Mouse (Mus musculus): Measurements from ENCODE around the gene Pnkp. TPM values are rescaled to one million over a fixed set of nuclear protein-coding genes. Genes with fewer than 3 reads are reported as not detected.
A peak's percentile ranks its signal among the peaks of the same experiment; 100 is the strongest.

Pnkp gene
- polyA plus RNA-seq, 1 experiment from 2014 or later = 34.1 TPM

DNA sequence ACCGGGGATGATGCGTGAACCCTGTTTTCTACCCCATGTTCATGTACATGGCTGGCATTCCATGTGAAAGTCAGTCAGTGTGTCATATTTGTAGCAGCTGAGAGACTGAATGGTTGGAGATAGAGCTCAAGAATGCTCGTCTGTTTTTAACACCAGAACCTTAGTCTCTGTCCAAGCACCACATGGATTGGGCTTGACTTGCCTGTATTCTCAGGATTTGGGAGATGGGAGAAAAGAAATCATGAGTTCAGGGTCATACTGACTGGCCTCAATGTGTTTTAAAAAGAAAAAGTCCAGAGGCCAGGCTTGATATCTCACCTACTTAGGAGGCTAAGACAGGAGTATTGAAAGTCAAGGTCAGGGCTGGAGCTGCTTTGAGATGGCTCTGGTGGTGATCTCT is 39.5 kb upstream of the Pnkp start:
- H3K27me3 ChIP-seq = no peaks in the 10 kb centered on the region
- H3K9me3 ChIP-seq = no peaks in the 10 kb centered on the region
- H3K4me1 ChIP-seq (replicated peaks) = peaks cover 50% of the 10 kb centered on the region
- peak overlapping the region; percentile 84 for H3K4me3 ChIP-seq
- no peak overlapping the region for H3K27ac ChIP-seq
- H3K4me2 ChIP-seq = peak overlapping the region; percentile 83
- H3K36me3 ChIP-seq = no peaks in the 10 kb centered on the region
- WGBS = 33% methylated on average over 3 of the region's 3 CpGs
- H3K9ac ChIP-seq = peak overlapping the region; percentile 93
- ATAC-seq (ENCODE audit: low FRiP score) = no peak

DNA sequence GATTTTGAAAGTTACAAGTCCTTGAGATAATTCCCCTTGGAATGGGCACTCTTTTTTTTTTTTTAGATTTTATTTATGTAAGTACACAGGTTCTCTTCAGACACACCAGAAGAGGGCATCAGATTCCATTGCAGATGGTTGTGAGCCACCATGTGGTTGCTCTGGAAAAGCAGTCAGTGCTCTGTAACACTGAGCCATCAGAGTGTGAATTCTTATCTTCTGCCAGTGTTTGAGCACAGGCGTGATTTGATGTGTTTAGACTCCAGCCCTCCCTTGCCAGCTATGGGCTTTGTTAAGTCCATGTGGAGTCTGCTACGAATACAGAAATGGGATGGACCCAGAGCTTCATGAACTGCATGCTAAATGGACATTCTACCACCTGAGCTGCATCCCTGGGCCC is 38.8 kb upstream of the Pnkp start:
- Histone ChIP-seq H3K27me3 (no peaks in the 10 kb centered on the region), H3K4me2 (peak overlapping the region; percentile 83), H3K36me3 (no peaks in the 10 kb centered on the region), H3K27ac (no peak overlapping the region), H3K9me3 (no peaks in the 10 kb centered on the region), H3K9ac (no peak overlapping the region), H3K4me3 (peak overlapping the region; percentile 84; the same call in 1 of the 2 replicates), H3K4me1 (replicated peaks) (peaks cover 50% of the 10 kb centered on the region)
- no peak for ATAC-seq (ENCODE audit: low FRiP score)
- 40% methylated on average over 2 of the region's 2 CpGs for WGBS

DNA sequence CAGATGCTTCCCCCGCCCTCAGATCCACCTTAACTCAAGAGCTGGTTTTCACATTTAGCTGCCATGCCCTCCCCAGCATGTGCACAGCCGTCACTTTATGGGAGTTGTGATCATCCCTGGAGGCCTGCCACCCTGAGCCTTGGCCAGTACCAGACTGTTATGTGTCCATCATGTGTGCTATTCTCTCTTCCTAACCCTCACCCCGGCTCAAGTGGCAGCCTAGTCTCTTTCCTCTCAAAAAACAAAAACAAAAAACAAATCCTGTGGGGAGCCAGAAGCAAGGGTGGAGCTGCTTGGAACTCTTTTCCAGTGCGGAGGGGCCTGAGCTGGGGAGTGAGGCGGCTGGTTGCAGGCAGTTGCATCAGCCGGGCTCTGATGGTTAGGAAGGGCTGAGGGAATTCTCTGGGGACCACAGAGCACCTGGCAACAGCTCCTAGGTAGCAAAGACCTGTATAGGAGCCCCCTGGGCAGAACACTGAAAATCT is 38.1 kb upstream of the Pnkp start:
- Histone ChIP-seq H3K4me2 (peak overlapping the region; percentile 83), H3K27ac (0 out of 2 replicates have a peak overlapping the region, but pooled peaks have one; percentile 10), H3K4me3 (peak overlapping the region; percentile 10; the same call in 1 of the 2 replicates), H3K27me3 (no peaks in the 10 kb centered on the region), H3K36me3 (no peaks in the 10 kb centered on the region), H3K9me3 (no peaks in the 10 kb centered on the region), H3K4me1 (replicated peaks) (peaks cover 50% of the 10 kb centered on the region), H3K9ac (peak overlapping the region; percentile 53)
- ATAC-seq (ENCODE audit: low FRiP score) = no peak
- WGBS = 39% methylated on average over 6 of the region's 6 CpGs

DNA sequence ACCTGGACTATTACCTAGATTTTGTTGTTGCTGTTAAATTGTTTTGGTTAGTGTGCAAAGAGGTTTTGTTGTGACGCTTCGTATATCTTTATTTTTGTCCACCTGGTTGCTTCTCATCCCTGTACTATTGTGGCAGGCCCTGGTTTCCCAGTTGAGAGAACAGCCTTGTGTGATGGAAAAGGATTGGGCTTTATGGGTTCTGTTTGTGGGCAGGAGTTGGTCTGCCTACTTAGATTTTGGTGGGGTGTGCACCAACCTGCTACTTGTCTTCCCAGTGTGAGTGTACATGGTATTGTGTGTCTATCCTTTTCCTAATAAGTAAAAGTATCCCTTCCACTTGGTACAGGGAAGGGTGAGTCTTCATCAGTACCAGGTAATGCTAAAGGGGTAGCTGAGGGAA is 37.5 kb upstream of the Pnkp start:
- Histone ChIP-seq H3K4me3 (no peak overlapping the region), H3K9me3 (no peaks in the 10 kb centered on the region), H3K4me1 (replicated peaks) (peaks cover 52% of the 10 kb centered on the region), H3K27me3 (no peaks in the 10 kb centered on the region), H3K27ac (0 out of 2 replicates have a peak overlapping the region, but pooled peaks have one; percentile 10), H3K4me2 (peak overlapping the region; percentile 83), H3K9ac (peak overlapping the region; percentile 53), H3K36me3 (no peaks in the 10 kb centered on the region)
- no peak for ATAC-seq (ENCODE audit: low FRiP score)
- WGBS = 89% methylated on average over 2 of the region's 2 CpGs

DNA sequence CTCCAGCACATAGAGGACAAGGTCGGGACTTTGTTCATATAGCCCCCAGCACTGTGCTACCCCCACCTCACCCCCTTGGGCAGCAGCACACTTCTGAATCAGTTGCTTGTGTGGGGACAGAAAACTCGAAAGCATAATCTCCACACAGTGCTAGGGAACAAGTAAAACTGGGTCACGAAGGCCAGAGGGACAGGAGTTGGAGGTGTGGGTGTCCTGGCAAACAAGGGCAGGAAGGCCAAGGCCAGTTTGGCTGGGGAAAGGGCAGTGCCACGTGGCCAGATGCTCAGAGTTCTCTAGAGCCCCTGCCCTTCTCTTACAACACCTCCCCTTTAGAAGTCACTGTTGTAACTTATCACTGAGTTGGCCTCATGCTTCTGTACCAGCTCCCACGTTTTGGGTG is 37.1 kb upstream of the Pnkp start:
- Histone ChIP-seq H3K9ac (peak overlapping the region; percentile 46; the same call in 1 of the 2 replicates), H3K4me1 (replicated peaks) (peaks cover 54% of the 10 kb centered on the region), H3K4me3 (no peak overlapping the region)

DNA sequence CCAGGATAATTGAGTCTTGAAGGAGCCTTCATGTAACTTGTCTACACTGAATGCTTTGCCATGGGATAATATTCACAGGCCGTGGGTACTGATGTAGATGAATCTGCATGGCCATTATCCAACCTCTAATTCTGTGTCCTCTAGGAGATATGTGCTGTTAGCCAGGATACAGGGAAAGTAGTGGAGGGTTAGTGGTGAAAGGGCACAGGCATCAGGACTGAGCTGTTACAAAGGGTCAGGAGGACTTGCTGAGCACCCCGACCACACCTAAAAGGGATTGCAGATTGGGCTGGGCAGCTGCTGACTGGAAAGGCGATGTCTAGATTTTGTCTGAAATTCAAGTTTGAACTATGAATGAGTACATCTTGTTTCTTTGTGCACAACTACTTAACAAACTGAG is 36.4 kb upstream of the Pnkp start:
- Histone ChIP-seq H3K36me3 (no peaks in the 10 kb centered on the region), H3K9ac (no peak overlapping the region), H3K4me2 (no peak overlapping the region), H3K27me3 (no peaks in the 10 kb centered on the region), H3K27ac (no peak overlapping the region), H3K4me1 (replicated peaks) (peaks cover 47% of the 10 kb centered on the region), H3K9me3 (no peaks in the 10 kb centered on the region), H3K4me3 (no peak overlapping the region)
- 92% methylated on average over 3 of the region's 3 CpGs for WGBS
- ATAC-seq (ENCODE audit: low FRiP score) = no peak

More for the DNA sequence above, 37.1 kb upstream of the Pnkp start:
- no peaks in the 10 kb centered on the region for H3K9me3 ChIP-seq
- H3K4me2 ChIP-seq = no peak overlapping the region
- H3K36me3 ChIP-seq = no peaks in the 10 kb centered on the region
- no peaks in the 10 kb centered on the region for H3K27me3 ChIP-seq
- H3K27ac ChIP-seq = no peak overlapping the region
- 71% methylated on average over 5 of the region's 5 CpGs for WGBS
- ATAC-seq (ENCODE audit: low FRiP score) = no peak

- WGBS = 85% methylated on average over 7 of the region's 7 CpGs
- Histone ChIP-seq H3K4me1 (replicated peaks) (peaks cover 47% of the 10 kb centered on the region), H3K27me3 (no peaks in the 10 kb centered on the region), H3K27ac (no peak overlapping the region), H3K4me2 (no peak overlapping the region), H3K36me3 (no peaks in the 10 kb centered on the region), H3K4me3 (no peak overlapping the region), H3K9me3 (no peaks in the 10 kb centered on the region), H3K9ac (no peak overlapping the region)
- no peak for ATAC-seq (ENCODE audit: low FRiP score)
Observed at GRCm38 (mm10) chr7:44821666-44822448, 35.1 kb upstream of the Pnkp start.

GRCm38 (mm10) chr7:44823409-44823808 is 33.5 kb upstream of the Pnkp start:
- Histone ChIP-seq H3K9ac (no peak overlapping the region; the same call in 1 of the 2 replicates), H3K27ac (no peak overlapping the region), H3K9me3 (no peaks in the 10 kb centered on the region), H3K27me3 (no peaks in the 10 kb centered on the region), H3K4me2 (no peak overlapping the region), H3K36me3 (peaks cover 7% of the 10 kb centered on the region; the same call in 1 of the 2 replicates), H3K4me3 (no peak overlapping the region), H3K4me1 (replicated peaks) (peaks cover 32% of the 10 kb centered on the region)
- ATAC-seq (ENCODE audit: low FRiP score) = no peak
- WGBS = 38% methylated on average over 7 of the region's 7 CpGs

GRCm38 (mm10) chr7:44824872-44825271 is 32.1 kb upstream of the Pnkp start:
- Histone ChIP-seq H3K36me3 (peaks cover 22% of the 10 kb centered on the region), H3K4me2 (no peak overlapping the region), H3K9me3 (no peaks in the 10 kb centered on the region), H3K27ac (no peak overlapping the region), H3K9ac (peak overlapping the region; percentile 29; the same call in 1 of the 2 replicates), H3K4me1 (replicated peaks) (peaks cover 17% of the 10 kb centered on the region), H3K4me3 (no peak overlapping the region), H3K27me3 (no peaks in the 10 kb centered on the region)
- 28% methylated on average over 3 of the region's 3 CpGs for WGBS
- ATAC-seq (ENCODE audit: low FRiP score) = peak; percentile 72; the same call in 1 of the 2 replicates

- WGBS = 91% methylated on average over 3 of the region's 3 CpGs
- ATAC-seq (ENCODE audit: low FRiP score) = no peak
Observed at GRCm38 (mm10) chr7:44826771-44827170, 30.2 kb upstream of the Pnkp start.

GRCm38 (mm10) chr7:44828706-44829105 is 28.2 kb upstream of the Pnkp start:
- Histone ChIP-seq H3K9me3 (no peaks in the 10 kb centered on the region), H3K9ac (no peak overlapping the region), H3K36me3 (peaks cover 47% of the 10 kb centered on the region), H3K4me2 (no peak overlapping the region), H3K4me1 (replicated peaks) (0 out of 2 replicates have a peak, but pooled peaks cover 6% of the 10 kb centered on the region), H3K27ac (no peak overlapping the region), H3K4me3 (no peak overlapping the region), H3K27me3 (no peaks in the 10 kb centered on the region)
- no peak for ATAC-seq (ENCODE audit: low FRiP score)
- WGBS = 87% methylated on average over 5 of the region's 5 CpGs

More at GRCm38 (mm10) chr7:44826771-44827170, 30.2 kb upstream of the Pnkp start:
- Histone ChIP-seq H3K4me1 (replicated peaks) (peaks cover 6% of the 10 kb centered on the region; the same call in 1 of the 2 replicates), H3K4me2 (no peak overlapping the region), H3K27ac (no peak overlapping the region), H3K9me3 (no peaks in the 10 kb centered on the region), H3K36me3 (peaks cover 41% of the 10 kb centered on the region), H3K9ac (no peak overlapping the region), H3K27me3 (no peaks in the 10 kb centered on the region), H3K4me3 (no peak overlapping the region)

- no peak for ATAC-seq (ENCODE audit: low FRiP score)
- Histone ChIP-seq H3K4me2 (no peak overlapping the region), H3K36me3 (peaks cover 46% of the 10 kb centered on the region), H3K9me3 (no peaks in the 10 kb centered on the region), H3K4me3 (no peak overlapping the region), H3K4me1 (replicated peaks) (no peaks in the 10 kb centered on the region), H3K9ac (no peak overlapping the region), H3K27me3 (no peaks in the 10 kb centered on the region), H3K27ac (no peak overlapping the region)
- 81% methylated on average over 4 of the region's 4 CpGs for WGBS
Observed at GRCm38 (mm10) chr7:44832763-44833162, 24.2 kb upstream of the Pnkp start.

All from hindbrain, embryonic 13.5 days (tissue).